Mouse (Mus musculus): Measurements from ENCODE around the gene Accsl. TPM values are rescaled to one million over a fixed set of nuclear protein-coding genes. Genes with fewer than 3 reads are reported as not detected.

Accsl gene
- 0.15 TPM in 1 of 2 replicates, not detected in the other for polyA plus RNA-seq (2015; fragmentation: Nextera tagmentation; extraction: Ambion mirVana)

- peaks cover 5% of the 10 kb centered on the region for H3K4me1 ChIP-seq (ENCODE audit: control insufficient read depth, insufficient read depth, low read length)
- H3K36me3 ChIP-seq (ENCODE audit: control insufficient read depth, insufficient read depth, low read length) = no peaks in the 10 kb centered on the region
- no peaks in the 10 kb centered on the region for H3K27me3 ChIP-seq (ENCODE audit: control insufficient read depth, insufficient read depth, low read length)
- H3K4me3 ChIP-seq (replicated peaks; ENCODE audit: low read length) = no peak within 1 kb of the TSS
- no peak within 1 kb of the TSS for H3K9ac ChIP-seq (ENCODE audit: low read length)
- H3K4me2 ChIP-seq (ENCODE audit: low read depth, low read length) = no peak within 1 kb of the TSS
- no peak within 1 kb of the TSS for H3K27ac ChIP-seq (ENCODE audit: low read length)
- H3K9me3 ChIP-seq (replicated peaks; ENCODE audit: control insufficient read depth, low read length) = no peaks in the 10 kb centered on the region
- WGBS = 66% methylated on average over 7 of the region's 7 CpGs
- ATAC-seq (ENCODE audit: insufficient read depth, low FRiP score) = no peak
Measured at GRCm38 (mm10) chr2:93869107-93869600, at the start of gene Accsl. Gene Accsl (minus strand): TSS chr2:93869157.

GRCm38 (mm10) chr2:93913552-93913951, 44.6 kb upstream of the Accsl start:
- H3K4me2 ChIP-seq (ENCODE audit: low read depth, low read length) = no peak overlapping the region
- no peaks in the 10 kb centered on the region for H3K4me1 ChIP-seq (ENCODE audit: control insufficient read depth, insufficient read depth, low read length)
- no peaks in the 10 kb centered on the region for H3K27me3 ChIP-seq (ENCODE audit: control insufficient read depth, insufficient read depth, low read length)
- no peak for ATAC-seq (ENCODE audit: insufficient read depth, low FRiP score)
- H3K27ac ChIP-seq (ENCODE audit: low read length) = no peak overlapping the region
- no peaks in the 10 kb centered on the region for H3K36me3 ChIP-seq (ENCODE audit: control insufficient read depth, insufficient read depth, low read length)
- no peaks in the 10 kb centered on the region for H3K9me3 ChIP-seq (replicated peaks; ENCODE audit: control insufficient read depth, low read length)
- WGBS = 87% methylated on average over 2 of the region's 2 CpGs
- H3K9ac ChIP-seq (ENCODE audit: low read length) = no peak overlapping the region
- no peak overlapping the region for H3K4me3 ChIP-seq (replicated peaks; ENCODE audit: low read length)

- no peak for ATAC-seq (ENCODE audit: insufficient read depth, low FRiP score)
- no peaks in the 10 kb centered on the region for H3K9me3 ChIP-seq (replicated peaks; ENCODE audit: control insufficient read depth, low read length)
Measured at GRCm38 (mm10) chr2:93911942-93912341, 43.0 kb upstream of the Accsl start.

GRCm38 (mm10) chr2:93909716-93910115, 40.8 kb upstream of the Accsl start:
- no peak for ATAC-seq (ENCODE audit: insufficient read depth, low FRiP score)
- Histone ChIP-seq H3K36me3 (ENCODE audit: control insufficient read depth, insufficient read depth, low read length) (no peaks in the 10 kb centered on the region), H3K9me3 (replicated peaks; ENCODE audit: control insufficient read depth, low read length) (no peaks in the 10 kb centered on the region), H3K27ac (ENCODE audit: low read length) (no peak overlapping the region), H3K27me3 (ENCODE audit: control insufficient read depth, insufficient read depth, low read length) (no peaks in the 10 kb centered on the region), H3K4me3 (replicated peaks; ENCODE audit: low read length) (no peak overlapping the region), H3K4me2 (ENCODE audit: low read depth, low read length) (no peak overlapping the region), H3K9ac (ENCODE audit: low read length) (no peak overlapping the region), H3K4me1 (ENCODE audit: control insufficient read depth, insufficient read depth, low read length) (no peaks in the 10 kb centered on the region)
- 62% methylated on average over 5 of the region's 5 CpGs for WGBS

More at GRCm38 (mm10) chr2:93911942-93912341, 43.0 kb upstream of the Accsl start:
- H3K4me3 ChIP-seq (replicated peaks; ENCODE audit: low read length) = no peak overlapping the region
- no peak overlapping the region for H3K4me2 ChIP-seq (ENCODE audit: low read depth, low read length)
- H3K27ac ChIP-seq (ENCODE audit: low read length) = no peak overlapping the region
- 75% methylated on average over 10 of the region's 10 CpGs for WGBS
- H3K4me1 ChIP-seq (ENCODE audit: control insufficient read depth, insufficient read depth, low read length) = no peaks in the 10 kb centered on the region
- H3K36me3 ChIP-seq (ENCODE audit: control insufficient read depth, insufficient read depth, low read length) = no peaks in the 10 kb centered on the region
- no peaks in the 10 kb centered on the region for H3K27me3 ChIP-seq (ENCODE audit: control insufficient read depth, insufficient read depth, low read length)
- no peak overlapping the region for H3K9ac ChIP-seq (ENCODE audit: low read length)

GRCm38 (mm10) chr2:93907519-93908294, 38.8 kb upstream of the Accsl start:
- no peaks in the 10 kb centered on the region for H3K4me1 ChIP-seq (ENCODE audit: control insufficient read depth, insufficient read depth, low read length)
- H3K27ac ChIP-seq (ENCODE audit: low read length) = no peak overlapping the region
- H3K36me3 ChIP-seq (ENCODE audit: control insufficient read depth, insufficient read depth, low read length) = no peaks in the 10 kb centered on the region
- no peak overlapping the region for H3K9ac ChIP-seq (ENCODE audit: low read length)
- 61% methylated on average over 9 of the region's 9 CpGs for WGBS
- H3K9me3 ChIP-seq (replicated peaks; ENCODE audit: control insufficient read depth, low read length) = no peaks in the 10 kb centered on the region
- no peak overlapping the region for H3K4me2 ChIP-seq (ENCODE audit: low read depth, low read length)
- no peaks in the 10 kb centered on the region for H3K27me3 ChIP-seq (ENCODE audit: control insufficient read depth, insufficient read depth, low read length)
- H3K4me3 ChIP-seq (replicated peaks; ENCODE audit: low read length) = no peak overlapping the region
- ATAC-seq (ENCODE audit: insufficient read depth, low FRiP score) = no peak

GRCm38 (mm10) chr2:93906316-93906715, 37.4 kb upstream of the Accsl start:
- H3K9ac ChIP-seq (ENCODE audit: low read length) = no peak overlapping the region
- WGBS = 38% methylated on average over 4 of the region's 4 CpGs
- no peak for ATAC-seq (ENCODE audit: insufficient read depth, low FRiP score)
- no peaks in the 10 kb centered on the region for H3K27me3 ChIP-seq (ENCODE audit: control insufficient read depth, insufficient read depth, low read length)
- H3K4me2 ChIP-seq (ENCODE audit: low read depth, low read length) = no peak overlapping the region
- no peaks in the 10 kb centered on the region for H3K36me3 ChIP-seq (ENCODE audit: control insufficient read depth, insufficient read depth, low read length)
- no peaks in the 10 kb centered on the region for H3K4me1 ChIP-seq (ENCODE audit: control insufficient read depth, insufficient read depth, low read length)
- no peak overlapping the region for H3K4me3 ChIP-seq (replicated peaks; ENCODE audit: low read length)
- H3K9me3 ChIP-seq (replicated peaks; ENCODE audit: control insufficient read depth, low read length) = no peaks in the 10 kb centered on the region
- H3K27ac ChIP-seq (ENCODE audit: low read length) = no peak overlapping the region

GRCm38 (mm10) chr2:93903415-93903814, 34.5 kb upstream of the Accsl start:
- no peak overlapping the region for H3K4me2 ChIP-seq (ENCODE audit: low read depth, low read length)
- no peaks in the 10 kb centered on the region for H3K27me3 ChIP-seq (ENCODE audit: control insufficient read depth, insufficient read depth, low read length)
- H3K9ac ChIP-seq (ENCODE audit: low read length) = no peak overlapping the region
- no peaks in the 10 kb centered on the region for H3K36me3 ChIP-seq (ENCODE audit: control insufficient read depth, insufficient read depth, low read length)
- no peaks in the 10 kb centered on the region for H3K4me1 ChIP-seq (ENCODE audit: control insufficient read depth, insufficient read depth, low read length)
- no peaks in the 10 kb centered on the region for H3K9me3 ChIP-seq (replicated peaks; ENCODE audit: control insufficient read depth, low read length)
- H3K27ac ChIP-seq (ENCODE audit: low read length) = no peak overlapping the region
- 57% methylated on average over 6 of the region's 6 CpGs for WGBS
- H3K4me3 ChIP-seq (replicated peaks; ENCODE audit: low read length) = no peak overlapping the region
- ATAC-seq (ENCODE audit: insufficient read depth, low FRiP score) = peak; percentile 49; the same call in 1 of the 2 replicates

GRCm38 (mm10) chr2:93902680-93903305, 33.8 kb upstream of the Accsl start:
- ATAC-seq (ENCODE audit: insufficient read depth, low FRiP score) = no peak
- 53% methylated on average over 5 of the region's 5 CpGs for WGBS
- Histone ChIP-seq H3K36me3 (ENCODE audit: control insufficient read depth, insufficient read depth, low read length) (no peaks in the 10 kb centered on the region), H3K4me2 (ENCODE audit: low read depth, low read length) (no peak overlapping the region), H3K9ac (ENCODE audit: low read length) (no peak overlapping the region), H3K9me3 (replicated peaks; ENCODE audit: control insufficient read depth, low read length) (no peaks in the 10 kb centered on the region), H3K4me3 (replicated peaks; ENCODE audit: low read length) (no peak overlapping the region), H3K27me3 (ENCODE audit: control insufficient read depth, insufficient read depth, low read length) (no peaks in the 10 kb centered on the region), H3K4me1 (ENCODE audit: control insufficient read depth, insufficient read depth, low read length) (no peaks in the 10 kb centered on the region), H3K27ac (ENCODE audit: low read length) (no peak overlapping the region)

Data from stomach, embryonic 16.5 days (tissue).